Mouse (Mus musculus): ENCODE measurements around the gene Olfr1280. TPM values are rescaled to one million over a fixed set of nuclear protein-coding genes. Genes with fewer than 3 reads are reported as not detected.
"Not testable (repeated sequence)": the region's sequence is repeated elsewhere in the genome, so short reads cannot be mapped to it uniquely, and the experiment has no call there.

The Olfr1280 gene
- polyA plus RNA-seq, 1 experiment: not detected

DNA sequence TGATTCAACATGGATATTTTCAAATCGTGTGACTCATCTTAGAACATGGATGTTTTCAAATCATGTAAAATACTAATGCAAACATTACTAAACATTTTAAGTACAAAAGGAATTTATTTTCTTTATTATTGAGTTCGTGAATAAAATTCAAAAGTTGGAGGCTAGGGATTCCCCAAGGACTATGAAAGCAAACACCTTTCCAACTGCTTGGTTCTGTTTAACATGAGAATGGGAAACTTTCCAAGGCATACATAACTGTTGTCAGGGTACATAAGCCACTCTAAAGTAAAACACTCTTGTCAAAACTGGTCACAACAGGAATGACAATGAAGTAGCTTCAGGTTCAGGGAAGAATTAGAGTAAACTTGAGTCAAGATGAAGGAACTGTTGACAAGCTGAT, 12.4 kb downstream of the Olfr1280 start, which contains the start of gene Olfr1281:
Gene Olfr1281, plus strand, starts transcription at position 301 of the 400 bp plus-strand sequence.
- no peaks in the 10 kb centered on the region for H3K79me2 ChIP-seq (ENCODE audit: control insufficient read depth, insufficient read depth)
- H3ac ChIP-seq (ENCODE audit: control insufficient read depth, insufficient read length): no peak within 1 kb of the TSS
- H3K27me3 ChIP-seq (ENCODE audit: control insufficient read depth, insufficient read depth, insufficient read length): no peaks in the 10 kb centered on the region
- H3K4me2 ChIP-seq (ENCODE audit: low read depth): no peak within 1 kb of the TSS
- TF ChIP-seq POLR2A (IDR thresholded peaks at IDR 0.05; ENCODE audit: insufficient read length, low read depth) (no peak), TCF3 (IDR thresholded peaks at IDR 0.05; ENCODE audit: insufficient read length, low read depth) (no peak), E2F4 (IDR thresholded peaks at IDR 0.05; ENCODE audit: insufficient read depth) (no peak)
- H3K4me3 ChIP-seq: no peak within 1 kb of the TSS
- no peaks in the 10 kb centered on the region for H3K36me3 ChIP-seq (ENCODE audit: control insufficient read depth, insufficient read depth)

DNA sequence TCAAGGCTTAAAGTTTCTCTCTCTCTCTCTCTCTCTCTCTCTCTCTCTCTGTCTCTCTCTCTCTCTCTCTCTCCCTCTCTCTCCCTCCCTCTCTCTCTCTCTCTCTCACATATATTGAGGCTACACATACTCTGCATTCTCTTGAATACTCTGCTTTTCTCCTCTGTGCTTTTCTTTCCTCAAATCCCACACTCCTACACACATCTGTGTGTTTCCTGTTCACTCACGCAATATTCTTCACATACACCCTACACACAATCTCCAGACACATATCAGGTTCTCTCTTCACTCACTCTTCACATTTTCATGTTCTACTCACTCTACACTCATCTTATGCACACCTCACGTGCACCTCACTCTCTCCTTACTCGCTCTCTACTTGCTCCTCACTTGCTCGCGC, 19.9 kb downstream of the Olfr1280 start:
- not testable (repeated sequence) for H3K4me3 ChIP-seq; H3K27me3 ChIP-seq (ENCODE audit: control insufficient read depth, insufficient read depth, insufficient read length); H3K36me3 ChIP-seq (ENCODE audit: control insufficient read depth, insufficient read depth); H3K79me2 ChIP-seq (ENCODE audit: control insufficient read depth, insufficient read depth); H3ac ChIP-seq (ENCODE audit: control insufficient read depth, insufficient read length); H3K4me2 ChIP-seq (ENCODE audit: low read depth)

DNA sequence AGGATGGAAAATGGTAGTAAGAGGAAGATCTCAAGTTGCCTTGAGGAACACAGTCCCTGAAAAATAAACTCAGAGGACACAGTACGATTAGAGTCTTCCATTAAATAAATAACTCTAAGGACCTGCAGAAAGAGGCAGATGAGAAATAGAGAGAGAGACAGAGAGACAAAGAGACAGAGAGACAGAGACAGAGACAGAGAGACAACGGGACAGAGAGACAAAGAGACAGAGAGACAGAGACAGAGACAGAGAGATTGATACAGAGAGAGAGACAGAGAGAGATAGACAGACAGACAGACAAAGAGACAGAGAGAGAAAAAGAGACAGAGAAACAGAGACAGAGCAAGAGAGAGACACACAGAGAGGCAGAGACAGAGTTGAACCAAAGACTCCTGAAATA, 22.2 kb downstream of the Olfr1280 start, which contains the start of gene Olfr1282:
Gene Olfr1282, minus strand, starts transcription at position 101 of the 400 bp plus-strand sequence.
- no peaks in the 10 kb centered on the region for H3K79me2 ChIP-seq (ENCODE audit: control insufficient read depth, insufficient read depth)
- no peak for TF ChIP-seq USF1 (IDR thresholded peaks at IDR 0.05; ENCODE audit: low read depth)
- no peak for TF ChIP-seq POLR2AphosphoS2 (IDR thresholded peaks at IDR 0.05; ENCODE audit: insufficient read length, low read depth)
- no peak for TF ChIP-seq MYOD1 (IDR thresholded peaks at IDR 0.05; ENCODE audit: control insufficient read depth in 1 of 3, insufficient read length in 2 of 3, low read depth in 2 of 3)
- no peak for TF ChIP-seq MAX (IDR thresholded peaks at IDR 0.05; ENCODE audit: low read depth)
- TF ChIP-seq CEBPB (IDR thresholded peaks at IDR 0.05; ENCODE audit: insufficient read depth, poor library complexity, severe bottlenecking): no peak
- TF ChIP-seq E2F4 (IDR thresholded peaks at IDR 0.05; ENCODE audit: insufficient read depth): no peak
- TF ChIP-seq REST (IDR thresholded peaks at IDR 0.05; ENCODE audit: insufficient read depth, insufficient read length): no peak
- no peak for TF ChIP-seq SRF (IDR thresholded peaks at IDR 0.05; ENCODE audit: control insufficient read depth, insufficient read length, low read depth)
- no peak for TF ChIP-seq TCF12 (IDR thresholded peaks at IDR 0.05; ENCODE audit: insufficient read depth, poor library complexity, severe bottlenecking)
- TF ChIP-seq MYOG (IDR thresholded peaks at IDR 0.05; ENCODE audit: control insufficient read depth in 1 of 3, insufficient read depth in 1 of 3, insufficient read length in 2 of 3, low read depth in 2 of 3): no peak
- TF ChIP-seq TCF3 (IDR thresholded peaks at IDR 0.05; ENCODE audit: insufficient read length, low read depth): no peak
- no peak within 1 kb of the TSS for H3K4me2 ChIP-seq (ENCODE audit: low read depth)
- H3K36me3 ChIP-seq (ENCODE audit: control insufficient read depth, insufficient read depth): no peaks in the 10 kb centered on the region
- H3ac ChIP-seq (ENCODE audit: control insufficient read depth, insufficient read length): no peak within 1 kb of the TSS
- H3K4me3 ChIP-seq: no peak within 1 kb of the TSS
- H3K27me3 ChIP-seq (ENCODE audit: control insufficient read depth, insufficient read depth, insufficient read length): no peaks in the 10 kb centered on the region

DNA sequence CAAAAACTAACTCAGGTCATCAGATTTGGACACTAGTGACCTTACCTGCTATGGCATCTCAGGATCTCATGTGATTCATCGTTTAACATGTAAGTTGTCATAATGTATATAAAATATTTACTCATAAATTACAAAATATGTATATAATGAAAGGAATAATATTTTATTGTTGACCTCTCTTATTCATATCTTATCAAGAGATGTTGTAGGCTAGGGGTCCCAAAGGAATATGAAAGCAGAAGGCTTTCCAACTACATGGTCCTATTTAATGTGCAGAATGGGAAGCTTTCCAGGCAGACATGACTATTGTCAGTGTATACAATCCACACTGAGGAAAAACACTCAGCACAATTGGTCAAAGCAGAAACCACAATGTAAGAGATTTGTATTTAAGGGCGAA, 52.7 kb downstream of the Olfr1280 start, which contains the start of gene Olfr1283:
Gene Olfr1283, plus strand, starts transcription at position 301 of the 400 bp plus-strand sequence.
- Histone ChIP-seq H3ac (ENCODE audit: control insufficient read depth, insufficient read length) (no peak within 1 kb of the TSS), H3K4me2 (ENCODE audit: low read depth) (no peak within 1 kb of the TSS), H3K4me3 (no peak within 1 kb of the TSS), H3K79me2 (ENCODE audit: control insufficient read depth, insufficient read depth) (no peaks in the 10 kb centered on the region), H3K36me3 (ENCODE audit: control insufficient read depth, insufficient read depth) (no peaks in the 10 kb centered on the region), H3K27me3 (ENCODE audit: control insufficient read depth, insufficient read depth, insufficient read length) (no peaks in the 10 kb centered on the region)
- no peak for TF ChIP-seq TCF12 (IDR thresholded peaks at IDR 0.05; ENCODE audit: insufficient read depth, poor library complexity, severe bottlenecking)
- no peak for TF ChIP-seq MYOG (IDR thresholded peaks at IDR 0.05; ENCODE audit: control insufficient read depth in 1 of 3, insufficient read depth in 1 of 3, insufficient read length in 2 of 3, low read depth in 2 of 3)
- TF ChIP-seq POLR2A (IDR thresholded peaks at IDR 0.05; ENCODE audit: insufficient read length, low read depth): no peak
- TF ChIP-seq SRF (IDR thresholded peaks at IDR 0.05; ENCODE audit: control insufficient read depth, insufficient read length, low read depth): no peak
- no peak for TF ChIP-seq CEBPB (IDR thresholded peaks at IDR 0.05; ENCODE audit: insufficient read depth, poor library complexity, severe bottlenecking)
- no peak for TF ChIP-seq USF1 (IDR thresholded peaks at IDR 0.05; ENCODE audit: low read depth)
- TF ChIP-seq REST (IDR thresholded peaks at IDR 0.05; ENCODE audit: insufficient read depth, insufficient read length): no peak
- TF ChIP-seq POLR2AphosphoS2 (IDR thresholded peaks at IDR 0.05; ENCODE audit: insufficient read length, low read depth): no peak
- TF ChIP-seq MYOD1 (IDR thresholded peaks at IDR 0.05; ENCODE audit: control insufficient read depth in 1 of 3, insufficient read length in 2 of 3, low read depth in 2 of 3): no peak
- TF ChIP-seq TCF3 (IDR thresholded peaks at IDR 0.05; ENCODE audit: insufficient read length, low read depth): no peak

DNA sequence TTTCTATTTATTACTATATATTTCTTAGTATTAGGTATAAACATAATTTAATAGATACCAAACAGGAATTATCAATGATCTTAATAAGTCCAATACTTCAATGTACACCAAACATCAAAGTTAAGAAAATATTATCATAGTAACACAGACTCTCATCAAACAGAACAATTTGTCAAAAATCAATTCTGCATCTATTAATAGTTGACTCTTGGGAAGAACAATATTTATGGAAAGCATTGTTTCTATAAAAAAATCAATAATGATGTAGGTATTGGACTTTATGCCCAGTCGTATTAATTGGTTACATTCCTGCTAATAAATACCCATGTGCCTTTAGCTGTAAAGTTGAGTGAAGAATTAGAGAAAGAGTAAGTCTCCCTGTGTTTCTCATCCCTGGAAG, 61.4 kb downstream of the Olfr1280 start, which contains the start of gene Olfr1284:
Gene Olfr1284, plus strand, starts transcription at position 301 of the 400 bp plus-strand sequence.
- TF ChIP-seq USF1 (IDR thresholded peaks at IDR 0.05; ENCODE audit: low read depth): no peak
- no peak for TF ChIP-seq MYOD1 (IDR thresholded peaks at IDR 0.05; ENCODE audit: control insufficient read depth in 1 of 3, insufficient read length in 2 of 3, low read depth in 2 of 3)
- no peak for TF ChIP-seq MYOG (IDR thresholded peaks at IDR 0.05; ENCODE audit: control insufficient read depth in 1 of 3, insufficient read depth in 1 of 3, insufficient read length in 2 of 3, low read depth in 2 of 3)
- no peak for TF ChIP-seq POLR2AphosphoS2 (IDR thresholded peaks at IDR 0.05; ENCODE audit: insufficient read length, low read depth)
- no peak for TF ChIP-seq TCF12 (IDR thresholded peaks at IDR 0.05; ENCODE audit: insufficient read depth, poor library complexity, severe bottlenecking)
- TF ChIP-seq CEBPB (IDR thresholded peaks at IDR 0.05; ENCODE audit: insufficient read depth, poor library complexity, severe bottlenecking): no peak
- TF ChIP-seq SRF (IDR thresholded peaks at IDR 0.05; ENCODE audit: control insufficient read depth, insufficient read length, low read depth): no peak
- no peak for TF ChIP-seq POLR2A (IDR thresholded peaks at IDR 0.05; ENCODE audit: insufficient read length, low read depth)
- no peak for TF ChIP-seq REST (IDR thresholded peaks at IDR 0.05; ENCODE audit: insufficient read depth, insufficient read length)
- TF ChIP-seq MAX (IDR thresholded peaks at IDR 0.05; ENCODE audit: low read depth): no peak
- no peak for TF ChIP-seq E2F4 (IDR thresholded peaks at IDR 0.05; ENCODE audit: insufficient read depth)
- H3K4me3 ChIP-seq: no peak within 1 kb of the TSS

More for the DNA sequence above, 61.4 kb downstream of the Olfr1280 start, which contains the start of gene Olfr1284:
- H3ac ChIP-seq (ENCODE audit: control insufficient read depth, insufficient read length): no peak within 1 kb of the TSS
- no peaks in the 10 kb centered on the region for H3K79me2 ChIP-seq (ENCODE audit: control insufficient read depth, insufficient read depth)
- H3K27me3 ChIP-seq (ENCODE audit: control insufficient read depth, insufficient read depth, insufficient read length): no peaks in the 10 kb centered on the region
- no peaks in the 10 kb centered on the region for H3K36me3 ChIP-seq (ENCODE audit: control insufficient read depth, insufficient read depth)
- H3K4me2 ChIP-seq (ENCODE audit: low read depth): no peak within 1 kb of the TSS

Other genes starting within 250 kb of the Olfr1280 start
- gene Gm13941, start 208.0 kb upstream of the Olfr1280 start, polyA plus RNA-seq (2012; fragmentation: generic; extraction: Trizol): not detected
- gene Gm15130, start 161.1 kb upstream of the Olfr1280 start, polyA plus RNA-seq (2012; fragmentation: generic; extraction: Trizol): not detected
- not detected for gene 4930430A15Rik, start 84.4 kb upstream of the Olfr1280 start, polyA plus RNA-seq (2012; fragmentation: generic; extraction: Trizol)
- not detected for gene Olfr1275, start 78.7 kb upstream of the Olfr1280 start, polyA plus RNA-seq (2012; fragmentation: generic; extraction: Trizol)
- not detected for gene Olfr1276, start 59.5 kb upstream of the Olfr1280 start, polyA plus RNA-seq (2012; fragmentation: generic; extraction: Trizol)
- gene Olfr1277, start 39.9 kb upstream of the Olfr1280 start, polyA plus RNA-seq (2012; fragmentation: generic; extraction: Trizol): not detected
- gene Olfr1278, start 23.9 kb upstream of the Olfr1280 start, polyA plus RNA-seq (2012; fragmentation: generic; extraction: Trizol): not detected
- not detected for gene Olfr1279, start 13.4 kb upstream of the Olfr1280 start, polyA plus RNA-seq (2012; fragmentation: generic; extraction: Trizol)
- not detected for gene Olfr1281, start 12.5 kb downstream of the Olfr1280 start, polyA plus RNA-seq (2012; fragmentation: generic; extraction: Trizol)
- not detected for gene Olfr1282, start 22.1 kb downstream of the Olfr1280 start, polyA plus RNA-seq (2012; fragmentation: generic; extraction: Trizol)
- gene Olfr1283, start 52.8 kb downstream of the Olfr1280 start, polyA plus RNA-seq (2012; fragmentation: generic; extraction: Trizol): not detected
- gene Olfr1284, start 61.5 kb downstream of the Olfr1280 start, polyA plus RNA-seq (2012; fragmentation: generic; extraction: Trizol): not detected
- not detected for gene Olfr1286, start 109.1 kb downstream of the Olfr1280 start, polyA plus RNA-seq (2012; fragmentation: generic; extraction: Trizol)
- gene Olfr1287, start 135.1 kb downstream of the Olfr1280 start, polyA plus RNA-seq (2012; fragmentation: generic; extraction: Trizol): not detected
- not detected for gene Olfr1288, start 160.1 kb downstream of the Olfr1280 start, polyA plus RNA-seq (2012; fragmentation: generic; extraction: Trizol)
- not detected for gene Olfr1289, start 166.8 kb downstream of the Olfr1280 start, polyA plus RNA-seq (2012; fragmentation: generic; extraction: Trizol)
- not detected for gene Olfr1290, start 179.8 kb downstream of the Olfr1280 start, polyA plus RNA-seq (2012; fragmentation: generic; extraction: Trizol)
- not detected for gene Olfr1291-ps1, start 183.2 kb downstream of the Olfr1280 start, polyA plus RNA-seq (2012; fragmentation: generic; extraction: Trizol)
- gene Olfr1293-ps, start 211.2 kb downstream of the Olfr1280 start, polyA plus RNA-seq (2012; fragmentation: generic; extraction: Trizol): not detected
- not detected for gene Olfr1294, start 226.3 kb downstream of the Olfr1280 start, polyA plus RNA-seq (2012; fragmentation: generic; extraction: Trizol)